Mouse (Mus musculus) urinary bladder, postnatal 10 days (tissue): ENCODE measurements around the gene Lhfp.
"Not testable (repeated sequence)": the region's sequence is repeated elsewhere in the genome, so short reads cannot be mapped to it uniquely, and the experiment has no call there.

ENCODE experiments used
- DNase-seq: peaks from one replicate; pipeline ENCODE4 v3.0.0; 2022; ENCODE audit warnings: low spot score

The Lhfp gene

GRCm38 (mm10) chr3:53214386-53214785 is 173.1 kb downstream of the Lhfp start:
- DNase-seq: no peak

GRCm38 (mm10) chr3:53217697-53218096 is 176.4 kb downstream of the Lhfp start:
- DNase-seq: no peak

- no peak for DNase-seq
Measured at GRCm38 (mm10) chr3:53221531-53222272, 180.4 kb downstream of the Lhfp start.

GRCm38 (mm10) chr3:53224141-53224540 is 182.8 kb downstream of the Lhfp start:
- DNase-seq: no peak

GRCm38 (mm10) chr3:53225774-53226173 is 184.4 kb downstream of the Lhfp start:
- DNase-seq: no peak

- no peak for DNase-seq
Measured at GRCm38 (mm10) chr3:53226223-53226622, 184.9 kb downstream of the Lhfp start.

GRCm38 (mm10) chr3:53227866-53228265 is 186.5 kb downstream of the Lhfp start:
- no peak for DNase-seq

GRCm38 (mm10) chr3:53230562-53230961 is 189.2 kb downstream of the Lhfp start:
- DNase-seq: no peak

- no peak for DNase-seq
Measured at GRCm38 (mm10) chr3:53231112-53231511, 189.8 kb downstream of the Lhfp start.

GRCm38 (mm10) chr3:53232411-53232810 is 191.1 kb downstream of the Lhfp start:
- not testable (repeated sequence) for DNase-seq

GRCm38 (mm10) chr3:53234689-53235088 is 193.4 kb downstream of the Lhfp start:
- no peak for DNase-seq

- no peak for DNase-seq
Measured at GRCm38 (mm10) chr3:53236471-53236870, 195.1 kb downstream of the Lhfp start.

GRCm38 (mm10) chr3:53240150-53240549 is 198.8 kb downstream of the Lhfp start:
- DNase-seq: no peak

- DNase-seq: no peak
Measured at GRCm38 (mm10) chr3:53245571-53246208, 204.4 kb downstream of the Lhfp start.

- no peak for DNase-seq
Measured at GRCm38 (mm10) chr3:53247102-53247501, 205.8 kb downstream of the Lhfp start.

GRCm38 (mm10) chr3:53248158-53248874 is 207.0 kb downstream of the Lhfp start:
- DNase-seq: no peak

- no peak for DNase-seq
Measured at GRCm38 (mm10) chr3:53252556-53252955, 211.2 kb downstream of the Lhfp start.

GRCm38 (mm10) chr3:53253223-53253832 is 212.0 kb downstream of the Lhfp start:
- no peak for DNase-seq

- no peak for DNase-seq
Measured at GRCm38 (mm10) chr3:53258657-53259158, 217.4 kb downstream of the Lhfp start.

- no peak for DNase-seq
Measured at GRCm38 (mm10) chr3:53266116-53266515, 224.8 kb downstream of the Lhfp start.

- DNase-seq: no peak
Measured at GRCm38 (mm10) chr3:53267046-53267445, 225.7 kb downstream of the Lhfp start.

- DNase-seq: no peak
Measured at GRCm38 (mm10) chr3:53273220-53273619, 231.9 kb downstream of the Lhfp start.
